Mouse (Mus musculus): ENCODE measurements around the gene Tprg. TPM values are rescaled to one million over a fixed set of nuclear protein-coding genes. Genes with fewer than 3 reads are reported as not detected.
A peak's percentile ranks its signal among the peaks of the same experiment; 100 is the strongest.

Gene Tprg
- total RNA-seq (2015) = not detected in 2 replicates
- total RNA-seq (2017) = not detected in 2 replicates

DNA sequence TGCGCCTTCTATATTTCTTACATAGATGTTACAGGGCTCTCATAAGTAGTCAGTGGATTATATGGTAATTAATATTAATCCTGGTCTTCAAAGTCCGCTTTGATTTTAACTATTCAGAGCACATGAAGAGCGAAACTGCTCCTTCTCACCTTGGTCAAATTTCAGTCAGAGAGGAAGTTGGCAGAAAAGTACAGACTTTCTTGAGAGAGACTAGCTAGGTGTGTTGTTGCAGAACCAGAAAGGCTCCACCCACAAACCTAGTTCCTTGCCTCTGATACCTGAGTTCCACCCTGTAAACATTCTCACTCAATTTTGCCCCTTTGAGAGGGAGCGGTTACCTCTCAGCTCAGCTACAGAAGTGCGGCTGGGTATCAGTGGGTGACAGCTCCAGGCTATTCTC lies at the start of gene Tprg:
Gene Tprg (plus strand): TSS at position 301 of the 400 bp plus-strand sequence.
- ATAC-seq (replicated peaks; ENCODE audit: poor library complexity) = no peak

DNA sequence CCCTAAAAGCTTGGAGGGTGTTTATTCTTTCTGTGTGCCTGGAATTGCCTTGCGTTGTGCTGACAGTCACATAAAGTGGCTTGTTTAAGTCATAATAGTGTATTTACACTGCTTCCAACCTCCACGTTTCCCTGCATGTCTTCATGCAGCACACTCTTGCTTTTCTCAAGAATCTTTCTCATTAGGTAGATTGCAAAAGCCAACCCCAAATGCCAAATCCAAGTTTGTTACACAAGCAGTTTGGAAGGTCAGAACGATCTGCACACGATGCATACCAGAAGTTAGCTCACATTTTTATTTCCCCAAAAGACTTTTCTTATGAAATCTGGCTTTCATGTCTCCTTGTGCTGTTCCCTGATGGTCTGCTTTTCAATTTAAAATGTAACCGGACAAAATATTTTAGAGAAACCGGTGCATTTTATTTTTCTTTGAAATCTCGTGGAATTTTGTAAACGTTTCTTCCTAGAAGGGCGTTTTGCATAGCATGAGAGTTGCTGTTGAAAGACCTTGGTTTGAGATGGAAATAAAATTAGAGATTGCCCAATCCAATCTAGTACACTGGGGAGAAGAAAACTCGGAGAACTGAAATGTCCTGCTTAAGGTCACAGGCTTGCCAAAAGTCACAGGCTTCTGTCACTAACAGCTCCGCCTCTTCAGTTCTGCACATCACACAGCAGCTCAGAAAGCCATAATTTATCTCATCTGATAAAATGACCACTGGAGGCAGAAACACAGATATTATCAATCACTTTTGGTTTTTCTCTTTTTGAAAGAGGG lies 48.2 kb upstream of the Tprg start:
- ATAC-seq (replicated peaks; ENCODE audit: poor library complexity) = peak; percentile 26; the same call in 1 of the 2 replicates

DNA sequence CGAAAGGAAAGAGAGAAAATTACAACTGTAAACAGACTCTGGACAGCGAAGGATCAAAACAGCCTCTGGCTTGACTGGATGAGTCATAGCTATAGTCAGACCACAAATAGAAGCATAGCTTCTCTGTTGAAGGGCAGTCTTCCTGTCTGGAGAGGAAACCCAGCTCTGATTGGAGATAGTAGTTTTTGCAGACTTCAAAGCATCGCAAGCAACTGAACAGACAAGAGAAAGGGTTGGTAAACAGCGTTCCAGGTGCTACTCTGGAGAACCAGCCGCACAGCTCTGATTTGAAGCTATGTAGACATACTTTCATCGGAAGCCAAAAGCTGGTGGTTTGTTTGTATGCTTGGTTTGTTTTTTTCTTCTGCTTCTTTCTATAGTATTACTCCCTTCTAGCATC lies 37.7 kb upstream of the Tprg start:
- peak; percentile 64 for ATAC-seq (replicated peaks; ENCODE audit: poor library complexity)

DNA sequence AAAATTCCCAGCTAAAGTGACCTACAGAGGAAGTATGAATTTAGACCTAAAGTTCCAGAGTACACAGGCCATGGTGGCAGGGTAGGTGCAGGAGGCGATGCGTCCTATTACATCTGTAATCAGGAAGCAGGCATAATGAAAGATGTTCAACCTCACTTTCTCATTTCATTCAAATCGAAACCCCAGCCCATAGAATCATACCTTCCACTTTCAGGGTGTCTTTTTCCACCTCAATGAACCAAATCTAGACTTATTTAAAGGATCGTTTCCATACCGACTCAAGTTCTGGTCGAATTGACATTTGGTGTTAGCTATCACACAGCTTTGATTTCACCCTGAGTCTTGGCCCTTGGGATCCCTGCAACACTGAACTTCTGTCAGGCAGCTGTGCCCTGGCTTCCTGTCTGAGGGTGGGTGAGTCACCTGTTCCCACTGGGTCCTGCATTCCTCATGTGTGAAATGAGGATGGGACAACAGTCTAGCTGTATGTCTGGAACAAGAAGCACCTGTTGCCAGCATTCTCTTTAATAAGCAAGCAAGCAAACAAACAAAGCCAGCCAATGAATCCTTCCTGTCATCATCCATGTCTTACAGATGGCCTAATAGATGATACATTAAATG lies 36.4 kb upstream of the Tprg start:
- ATAC-seq (replicated peaks; ENCODE audit: poor library complexity) = no peak

DNA sequence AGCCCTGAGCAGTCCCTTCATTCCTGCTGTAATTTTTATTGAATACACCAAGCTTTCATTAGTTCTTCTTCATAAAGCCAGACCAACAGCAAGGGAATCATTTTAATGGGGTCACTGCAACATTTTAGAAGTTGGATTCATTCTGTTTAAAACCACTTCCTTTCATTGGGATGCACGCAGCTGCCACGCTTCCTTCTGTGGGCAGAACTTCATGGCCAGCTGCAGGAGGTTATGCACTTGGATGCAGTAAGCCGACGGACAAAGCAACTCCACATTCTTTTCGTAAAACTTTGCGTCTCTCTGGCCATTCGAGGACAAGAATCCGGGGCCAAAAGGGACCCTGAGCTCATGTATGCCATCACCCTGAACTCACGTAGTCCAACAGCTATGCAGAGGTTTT lies 35.5 kb upstream of the Tprg start:
- no peak for ATAC-seq (replicated peaks; ENCODE audit: poor library complexity)

DNA sequence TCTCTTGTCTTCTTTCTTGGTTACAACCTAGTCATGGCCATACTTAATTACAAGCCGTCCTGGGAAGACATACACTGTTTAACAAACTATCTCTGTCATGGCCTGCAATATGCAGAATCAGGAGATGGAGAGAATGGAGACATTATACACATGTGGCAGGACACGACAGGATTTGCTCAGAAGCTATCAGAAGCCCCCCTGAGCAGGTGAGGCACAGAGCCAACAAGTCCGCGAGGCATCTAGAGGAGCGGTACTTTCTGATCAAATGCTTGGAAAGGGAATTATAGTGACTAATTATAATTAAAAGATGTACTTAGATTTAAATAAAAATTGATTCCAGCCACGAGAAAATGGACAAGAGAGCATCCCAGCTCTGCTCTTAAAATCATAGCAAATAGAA lies 32.0 kb upstream of the Tprg start:
- no peak for ATAC-seq (replicated peaks; ENCODE audit: poor library complexity)

DNA sequence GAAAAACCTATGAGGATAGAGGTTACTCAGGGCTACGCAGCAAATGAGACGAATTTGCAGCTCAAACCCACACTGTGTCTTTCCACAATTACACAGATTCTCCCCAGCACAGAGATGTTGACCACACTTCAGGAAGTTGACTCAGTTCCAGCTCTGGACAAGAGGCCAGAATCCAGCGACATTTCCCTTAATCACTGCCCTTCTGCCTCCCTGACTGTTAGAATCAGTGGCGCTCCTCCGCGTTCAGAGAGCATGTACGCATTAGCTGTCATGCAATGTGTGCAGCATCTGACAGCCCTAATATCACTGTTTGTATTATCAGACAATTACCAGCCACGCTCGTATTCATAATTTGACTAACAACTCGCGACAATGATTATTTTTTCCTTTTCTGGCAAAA lies 31.4 kb upstream of the Tprg start:
- ATAC-seq (replicated peaks; ENCODE audit: poor library complexity) = peak; percentile 31; the same call in 1 of the 2 replicates

DNA sequence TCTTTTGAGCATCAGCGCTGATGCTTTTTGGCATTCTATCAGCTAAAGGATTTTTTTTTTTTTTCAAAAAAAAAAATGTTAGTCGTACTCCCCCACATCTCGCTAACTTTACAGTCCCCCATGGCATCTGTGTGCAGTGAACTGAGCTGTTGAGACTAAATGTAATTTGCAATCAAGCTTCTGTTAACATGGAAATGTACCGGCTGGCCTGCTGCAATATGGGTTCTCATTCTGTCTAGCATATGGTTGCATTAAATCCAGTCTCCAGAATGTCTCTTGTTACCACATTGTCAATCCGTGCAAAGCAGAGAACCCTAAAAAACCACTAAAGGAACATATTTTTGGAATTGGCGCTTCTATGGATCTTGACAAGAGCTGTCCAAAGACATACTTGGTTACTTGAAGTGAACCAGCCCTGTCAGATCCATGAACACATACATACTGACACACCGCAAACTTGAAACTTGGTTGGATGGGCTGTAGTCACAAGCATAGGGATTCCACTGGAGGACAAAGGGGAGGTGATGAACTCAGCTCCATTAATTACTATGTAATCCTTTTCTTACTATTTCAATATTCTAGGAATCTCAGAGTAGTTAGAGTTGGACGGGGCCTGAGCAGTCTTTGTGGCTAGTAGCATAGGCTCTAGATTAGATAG lies 30.9 kb upstream of the Tprg start:
- ATAC-seq (replicated peaks; ENCODE audit: poor library complexity) = no peak

DNA sequence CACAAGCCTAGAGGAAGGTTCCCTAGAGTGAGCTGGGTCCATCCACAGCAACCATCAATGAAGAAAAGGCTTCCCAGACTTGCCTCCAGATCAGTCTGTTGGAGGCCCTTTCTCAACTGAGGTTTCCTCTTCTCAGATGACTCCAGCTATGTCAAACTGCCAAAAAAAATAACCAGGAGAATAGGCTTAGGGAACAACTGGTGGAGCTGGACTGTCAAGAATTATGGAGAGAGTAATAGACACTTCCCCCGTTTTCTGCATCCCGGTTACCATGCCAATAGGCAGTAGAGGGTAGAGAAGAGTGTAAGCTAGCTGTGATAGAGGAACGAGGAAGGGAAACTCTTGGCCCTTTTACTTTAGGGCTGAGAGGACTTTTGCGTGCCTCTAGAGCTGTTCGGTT lies 24.3 kb upstream of the Tprg start:
- no peak for ATAC-seq (replicated peaks; ENCODE audit: poor library complexity)

DNA sequence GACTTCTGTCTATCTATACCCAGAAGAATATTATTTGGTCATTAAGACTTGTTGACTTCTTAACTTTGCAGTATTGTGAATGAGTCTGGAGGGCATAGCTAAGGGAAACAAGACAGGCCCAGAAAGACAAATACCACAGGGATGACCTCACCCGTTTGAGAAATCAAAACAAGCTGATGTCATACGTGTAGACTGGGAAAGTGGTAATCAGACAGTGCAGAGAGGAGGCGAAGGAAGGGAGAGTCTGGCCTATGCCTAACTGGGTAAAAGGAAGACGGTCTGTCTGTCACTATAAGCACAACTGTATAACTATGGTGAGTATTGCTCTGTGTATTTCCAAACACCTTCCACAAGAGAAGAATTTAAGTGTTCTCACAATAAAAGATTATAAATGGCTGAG lies 23.7 kb upstream of the Tprg start:
- no peak for ATAC-seq (replicated peaks; ENCODE audit: poor library complexity)

DNA sequence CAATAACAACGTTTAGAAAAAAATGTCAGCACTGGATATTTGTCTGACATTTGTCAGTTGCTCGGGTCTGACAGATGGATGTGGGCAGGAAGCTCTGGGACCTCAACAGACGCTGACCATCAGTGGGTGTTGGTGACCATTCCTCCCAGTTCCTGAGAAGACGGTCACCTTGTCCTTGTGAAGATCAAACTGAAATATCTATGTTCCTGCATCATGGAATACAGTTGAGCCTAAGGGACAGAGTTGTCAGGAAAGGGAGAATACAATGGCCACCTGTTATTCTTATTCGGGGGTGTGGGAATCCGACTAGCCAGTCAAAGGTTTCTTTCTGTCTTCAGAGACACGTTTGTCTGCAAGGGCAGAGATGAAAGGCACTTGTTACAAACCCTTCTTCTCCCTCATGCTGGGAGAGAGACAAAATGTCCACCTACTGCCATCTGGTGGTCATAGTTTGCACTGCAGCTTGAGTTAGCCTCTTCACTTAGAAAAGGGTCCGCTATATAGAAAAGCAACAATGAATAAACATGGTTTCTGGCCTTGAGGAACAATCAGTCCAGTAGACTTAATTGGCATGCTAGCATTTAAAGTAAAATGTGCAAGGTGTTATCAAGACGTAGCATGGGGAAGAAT lies 23.0 kb upstream of the Tprg start:
- ATAC-seq (replicated peaks; ENCODE audit: poor library complexity) = peak; percentile 86

DNA sequence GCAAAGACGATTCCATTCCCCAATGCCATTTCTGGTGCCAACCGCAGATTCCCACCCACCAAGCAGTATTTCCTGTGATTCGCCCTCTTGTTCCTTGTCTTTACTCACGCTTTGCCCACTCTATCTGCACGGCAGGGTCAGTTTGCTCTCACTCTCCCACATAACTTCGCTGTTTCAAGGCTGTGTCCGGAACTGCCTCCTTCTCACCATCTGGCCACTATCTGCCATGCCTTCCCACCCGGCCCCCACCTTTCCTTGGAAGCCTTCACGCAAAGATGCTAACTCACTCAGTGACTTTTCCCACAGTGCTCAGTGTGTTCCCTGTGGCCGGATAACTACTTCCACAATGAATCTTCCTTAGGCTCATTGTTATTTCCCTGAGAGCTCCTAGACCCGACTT lies 21.4 kb upstream of the Tprg start:
- no peak for ATAC-seq (replicated peaks; ENCODE audit: poor library complexity)

DNA sequence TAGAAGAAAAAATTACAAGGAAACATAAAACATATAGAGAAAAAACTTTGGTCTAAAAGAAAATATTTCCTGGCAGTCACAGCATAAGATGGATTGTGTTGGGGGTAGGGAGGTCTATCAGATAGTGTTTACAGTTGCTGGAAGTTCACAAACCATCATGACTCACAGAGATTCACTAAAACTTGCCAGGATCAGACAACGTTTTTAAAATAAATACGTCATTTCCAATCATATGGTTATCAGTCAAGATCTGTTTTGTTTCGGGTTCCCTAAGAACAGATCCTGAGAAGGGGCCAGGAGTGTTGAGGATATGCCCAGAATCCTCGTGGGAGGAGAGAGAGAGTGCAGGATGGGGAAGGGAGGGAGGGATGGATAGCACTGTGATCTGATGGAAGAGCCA lies 18.3 kb upstream of the Tprg start:
- no peak for ATAC-seq (replicated peaks; ENCODE audit: poor library complexity)

DNA sequence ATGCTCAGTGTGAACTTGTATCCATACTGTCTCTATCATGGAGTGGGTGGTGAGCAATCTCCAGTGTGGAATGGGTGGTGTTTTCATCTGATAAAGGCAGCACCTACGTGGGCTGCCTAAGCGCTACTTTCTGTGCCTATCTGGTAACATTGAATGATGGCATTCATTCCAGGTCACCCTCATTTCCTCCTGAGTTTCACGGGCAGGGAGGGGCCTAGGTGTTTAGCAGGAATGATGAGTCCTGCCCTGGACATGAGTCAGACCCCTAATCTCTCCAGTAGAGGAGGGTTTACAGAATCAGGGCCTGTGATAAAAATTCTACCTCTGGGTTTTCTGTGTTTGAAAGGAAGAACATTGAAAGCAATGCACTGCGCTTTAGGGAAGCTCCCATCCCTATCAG lies 4.1 kb upstream of the Tprg start:
- ATAC-seq (replicated peaks; ENCODE audit: poor library complexity) = no peak

DNA sequence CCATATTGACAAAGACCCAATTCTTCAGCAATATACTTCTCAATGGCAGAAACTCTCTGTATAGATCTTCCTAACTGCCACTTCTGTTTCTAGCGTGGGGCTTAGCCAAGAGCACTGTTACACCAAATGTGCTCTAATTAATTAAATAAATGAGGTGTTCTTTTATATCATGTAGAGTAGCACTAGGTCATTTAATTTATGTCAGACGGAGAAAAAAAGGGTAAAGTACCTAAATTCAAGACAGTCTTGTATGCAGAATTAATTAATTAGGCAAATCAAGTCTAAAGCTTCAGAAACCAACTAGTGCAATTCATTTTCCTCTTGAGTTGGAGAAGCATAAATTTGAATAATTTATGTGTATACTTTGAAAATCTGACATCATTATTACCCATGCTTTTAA lies 7.1 kb downstream of the Tprg start:
- no peak for ATAC-seq (replicated peaks; ENCODE audit: poor library complexity)

DNA sequence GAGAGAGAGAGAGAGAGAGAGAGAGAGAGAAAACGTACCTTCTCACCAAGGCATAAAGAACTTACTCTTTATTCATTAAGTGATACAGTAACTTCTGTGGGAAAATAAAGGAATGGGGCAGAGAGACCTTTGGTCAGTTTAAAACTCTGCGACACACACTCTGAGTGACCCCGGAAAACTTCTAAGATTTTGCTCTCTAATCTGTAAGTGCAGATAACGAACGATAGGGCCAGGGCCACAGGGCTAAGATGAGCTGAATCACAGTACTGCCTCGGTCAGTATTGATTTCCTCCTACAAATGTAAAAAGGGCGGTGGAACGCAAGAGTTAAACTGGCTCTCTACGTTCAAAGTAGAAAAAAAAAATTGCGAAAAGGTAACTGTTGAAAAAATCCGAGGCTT lies 8.9 kb downstream of the Tprg start:
- ATAC-seq (replicated peaks; ENCODE audit: poor library complexity) = no peak

DNA sequence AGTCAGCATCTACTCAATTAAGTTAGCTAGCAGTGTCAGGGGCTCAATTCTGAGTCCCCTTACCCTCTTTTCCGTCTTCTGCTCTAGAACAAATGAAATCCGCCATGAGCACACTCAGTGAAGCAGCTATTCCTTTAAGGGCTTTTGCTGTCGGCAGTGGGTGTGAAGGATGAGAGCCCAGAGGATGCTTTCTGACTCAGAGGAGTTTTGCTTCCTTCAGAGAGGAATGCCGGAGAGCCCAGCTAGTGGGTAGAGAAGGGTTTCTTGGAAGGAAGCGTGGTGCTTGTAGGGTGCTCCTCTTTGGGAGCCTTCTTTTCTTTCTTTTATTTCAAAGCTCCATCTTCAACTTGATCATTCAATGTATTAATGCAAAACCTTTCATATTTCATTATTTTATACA lies 10.1 kb downstream of the Tprg start:
- no peak for ATAC-seq (replicated peaks; ENCODE audit: poor library complexity)

DNA sequence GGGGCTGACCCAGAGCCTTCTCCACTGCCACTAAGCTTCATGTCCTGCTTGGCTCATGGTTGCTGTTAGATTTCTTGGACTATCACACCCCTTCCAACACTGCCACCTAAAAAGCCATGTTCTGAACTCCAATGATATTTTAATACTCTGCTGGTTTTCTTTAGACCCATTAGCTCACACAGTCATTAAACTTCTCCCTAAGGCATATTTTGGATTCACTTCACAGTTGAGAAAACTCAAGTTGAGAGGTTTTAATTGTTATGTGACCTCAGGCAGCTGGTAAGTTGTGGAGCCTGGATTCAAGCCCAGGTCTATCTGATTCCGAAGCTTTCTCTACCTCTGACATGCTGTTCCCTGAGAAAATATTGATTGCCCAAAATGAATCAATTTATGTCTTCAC lies 11.6 kb downstream of the Tprg start:
- no peak for ATAC-seq (replicated peaks; ENCODE audit: poor library complexity)

DNA sequence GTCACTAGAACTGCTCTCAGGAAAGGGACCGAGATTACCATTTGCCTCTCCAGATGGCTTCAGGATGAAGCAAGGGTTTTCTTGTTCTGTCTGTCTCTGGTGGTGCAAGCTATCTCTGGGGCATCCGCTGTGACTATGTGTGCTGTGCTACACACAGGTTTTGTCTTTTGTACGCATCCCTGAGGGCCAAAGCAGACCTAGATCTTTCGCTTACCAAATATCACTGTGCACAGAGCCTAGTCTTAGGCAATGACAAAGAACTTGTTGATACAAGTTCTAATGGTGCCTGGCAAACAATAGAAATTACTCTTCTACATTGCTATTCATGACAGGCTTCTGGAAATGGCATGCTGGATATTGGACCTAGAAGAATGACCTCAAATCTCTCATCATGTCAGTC lies 16.0 kb downstream of the Tprg start:
- ATAC-seq (replicated peaks; ENCODE audit: poor library complexity) = no peak

DNA sequence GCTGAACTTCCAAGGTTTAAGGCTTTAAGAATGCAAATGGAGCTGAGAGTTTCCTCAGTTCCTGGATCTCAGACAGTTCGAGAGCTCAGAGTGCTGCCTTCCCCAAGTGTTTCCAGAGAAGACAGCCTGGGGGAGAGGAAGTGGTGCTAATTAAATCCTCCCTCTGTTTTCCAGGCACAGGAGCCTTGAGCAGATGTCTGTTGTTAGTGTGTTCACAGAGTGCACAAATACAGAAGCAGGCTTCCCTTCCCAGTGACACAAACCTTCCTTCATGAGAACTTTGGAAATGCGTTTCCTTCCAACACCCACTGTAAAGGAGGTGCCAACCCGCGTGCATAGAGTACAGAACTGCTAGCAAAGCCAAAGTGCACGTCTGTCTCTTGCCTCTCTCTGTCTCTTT lies 27.4 kb downstream of the Tprg start:
- no peak for ATAC-seq (replicated peaks; ENCODE audit: poor library complexity)

DNA sequence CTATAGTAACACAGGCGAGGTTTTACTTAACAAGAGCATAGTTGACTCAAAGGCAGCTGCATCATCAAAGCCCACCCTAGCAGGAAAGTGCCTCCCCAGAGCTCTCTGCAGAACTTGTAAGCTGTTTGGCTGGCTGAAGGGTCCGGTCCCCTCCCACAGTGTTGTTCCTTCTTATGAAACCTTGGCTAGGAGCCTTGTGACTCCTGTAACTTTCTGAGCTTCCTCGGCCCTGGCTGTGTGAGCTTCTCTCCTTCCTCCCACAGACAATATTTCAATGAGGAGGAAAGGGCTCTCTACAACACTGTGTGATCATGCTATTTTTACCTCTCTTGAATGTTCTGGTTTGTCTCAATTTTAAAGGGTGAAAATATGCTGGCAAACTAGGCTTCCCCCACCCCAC lies 28.5 kb downstream of the Tprg start:
- ATAC-seq (replicated peaks; ENCODE audit: poor library complexity) = no peak

Data from megakaryocyte progenitor cell, adult 5-6 weeks (primary cell).